Mouse (Mus musculus): ENCODE data around the gene Micu2.

DNA sequence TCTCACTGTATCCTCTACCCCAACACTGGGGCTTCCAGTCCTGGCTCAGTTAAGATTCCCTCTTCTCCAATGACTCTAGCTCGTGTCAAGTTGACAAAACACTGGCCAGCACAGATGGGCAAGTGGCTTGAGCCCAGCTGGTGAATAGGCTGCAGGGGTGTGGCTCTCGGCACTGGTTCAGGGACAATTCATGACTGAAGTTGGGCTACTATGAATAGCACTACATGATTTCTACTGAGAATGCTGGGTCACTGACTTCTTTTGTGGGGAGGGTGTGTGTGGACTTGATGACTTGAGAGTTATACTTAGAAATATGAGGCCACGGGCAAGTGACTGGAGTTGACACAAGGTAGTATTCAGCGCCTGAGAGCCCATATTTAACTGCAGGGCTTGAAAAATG, 53.2 kb downstream of the Micu2 start:
- TF ChIP-seq POLR2A (IDR thresholded peaks at IDR 0.05; ENCODE audit: low read depth, low read length) = no peak
- TF ChIP-seq CTCF (IDR thresholded peaks at IDR 0.05; ENCODE audit: extremely low read depth, insufficient read depth, insufficient read length, insufficient replicate concordance) = no peak

Data from spleen, adult 2 months (tissue).